23 mouse cellular contexts compared by ENCODE assay signal in the genomic region with DNA sequence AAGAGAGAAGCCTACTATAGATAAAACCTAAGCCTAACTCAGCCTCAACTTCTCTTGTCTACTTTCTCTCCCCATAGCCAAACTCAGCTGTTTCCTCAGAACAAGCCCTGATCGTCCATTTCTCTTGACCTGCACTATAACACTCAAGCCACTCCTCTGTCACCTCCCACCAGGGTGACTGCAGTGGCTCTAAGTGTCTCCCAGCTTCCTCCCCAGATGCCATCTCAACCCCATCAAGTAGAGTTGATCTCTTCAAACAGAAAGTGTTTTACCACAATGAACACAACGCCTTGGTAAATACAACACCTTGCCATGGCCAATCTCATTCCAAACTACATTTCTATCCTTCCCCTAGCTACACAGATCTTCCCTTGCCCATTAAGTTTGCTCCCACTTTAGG.
"Had no signal": no experiment of that assay in that cellular context is flagged by ENCODE, and none has a peak within 500 bp of the region (broad histone marks: within the 10 kb centered on the region; RNA-seq: fewer than 3 reads in every experiment).

No protein-coding gene starts in this region.

- H3K27ac ChIP-seq: layer of hippocampus, adult 2 months; limb, embryonic 10.5 days; limb, embryonic 13.5 days; liver, embryonic 12.5 days; liver, embryonic 15.5 days; lung, embryonic 15.5 days; midbrain, embryonic 10.5 days; midbrain, embryonic 13.5 days; neural tube, embryonic 13.5 days had no signal

- H3K4me3 ChIP-seq: layer of hippocampus, adult 2 months; limb, embryonic 10.5 days; limb, embryonic 13.5 days; liver, embryonic 12.5 days; liver, embryonic 15.5 days; lung, embryonic 15.5 days; midbrain, embryonic 10.5 days; midbrain, embryonic 13.5 days; myocyte; neural tube, embryonic 13.5 days had no signal

- H3K4me1 ChIP-seq: limb, embryonic 10.5 days; limb, embryonic 13.5 days; liver, embryonic 12.5 days; liver, embryonic 15.5 days; lung, embryonic 15.5 days; midbrain, embryonic 10.5 days; midbrain, embryonic 13.5 days had no signal

- H3K9ac ChIP-seq: limb, embryonic 13.5 days; liver, embryonic 12.5 days; liver, embryonic 15.5 days; lung, embryonic 15.5 days; midbrain, embryonic 13.5 days; neural tube, embryonic 13.5 days had no signal

- ATAC-seq: liver, embryonic 12.5 days; midbrain, embryonic 13.5 days; midbrain, embryonic 16.5 days had no signal

- DNase-seq: kidney, adult 18-20 months; kidney, adult 9 months; kidney, postnatal 14 days; layer of hippocampus, adult 9-11 months; liver; lung, adult 18-20 months; lung, postnatal 10 days; lung, postnatal 36 days; retina, postnatal 1 day; right cerebral cortex, postnatal 25 days; spleen, adult 18-20 months had no signal

- H3K36me3 ChIP-seq: limb, embryonic 10.5 days; limb, embryonic 13.5 days; liver, embryonic 12.5 days; liver, embryonic 15.5 days; lung, embryonic 15.5 days; midbrain, embryonic 10.5 days; midbrain, embryonic 13.5 days; neural tube, embryonic 13.5 days had no signal

- H3K4me2 ChIP-seq: limb, embryonic 13.5 days; liver, embryonic 12.5 days; liver, embryonic 15.5 days; lung, embryonic 15.5 days; midbrain, embryonic 13.5 days; neural tube, embryonic 13.5 days had no signal

- H3K9me3 ChIP-seq: limb, embryonic 10.5 days; limb, embryonic 13.5 days; liver, embryonic 12.5 days; liver, embryonic 15.5 days; lung, embryonic 15.5 days; megakaryocyte, embryonic 14.5 days; midbrain, embryonic 10.5 days; midbrain, embryonic 13.5 days; neural tube, embryonic 13.5 days had no signal

- H3K27me3 ChIP-seq: limb, embryonic 13.5 days; liver, embryonic 12.5 days; liver, embryonic 15.5 days; lung, embryonic 15.5 days; megakaryocyte, embryonic 14.5 days; midbrain, embryonic 13.5 days; neural tube, embryonic 13.5 days had no signal
